Mouse (Mus musculus) liver, embryonic 15.5 days (tissue): ENCODE measurements around the gene Ctdnep1. TPM values are rescaled to one million over a fixed set of nuclear protein-coding genes. Genes with fewer than 3 reads are reported as not detected.
A peak's percentile ranks its signal among the peaks of the same experiment; 100 is the strongest.

Experiments used
- ATAC-seq: fragments of 200-750 bp; cut with Nextera tagmentation; 2 replicates; pipeline ENCODE4 v1.8.0; 2017; ENCODE audit warnings: moderate number of reproducible peaks, mild to moderate bottlenecking, moderate library complexity; ENCODE audit not compliant: insufficient read depth
- H3K27ac ChIP-seq: fragments of 300-500 bp; sonication (generic); replicated peaks from 2 replicates; pipeline ENCODE4 v1.5.1; 2015; ENCODE audit warnings: mild to moderate bottlenecking, inconsistent platforms
- H3K27me3 ChIP-seq: fragments of 300-500 bp; sonication (generic); 2 replicates; pipeline ENCODE4 v1.6.1; 2015; ENCODE audit warnings: mild to moderate bottlenecking, inconsistent platforms
- H3K36me3 ChIP-seq: fragments of 300-500 bp; sonication (generic); replicated peaks from 2 replicates; pipeline ENCODE4 v1.6.1; 2015; ENCODE audit warnings: moderate library complexity, mild to moderate bottlenecking, inconsistent platforms
- H3K4me1 ChIP-seq: fragments of 300-500 bp; sonication (generic); replicated peaks from 2 replicates; pipeline ENCODE4 v1.6.1; 2015; ENCODE audit warnings: inconsistent platforms
- H3K4me2 ChIP-seq: fragments of 300-500 bp; sonication (generic); 2 replicates; pipeline ENCODE4 v1.6.1; 2015; ENCODE audit warnings: moderate library complexity, mild to moderate bottlenecking, inconsistent platforms
- H3K4me3 ChIP-seq: fragments of 300-500 bp; sonication (generic); replicated peaks from 2 replicates; pipeline ENCODE4 v1.5.1; 2015; ENCODE audit warnings: mild to moderate bottlenecking, inconsistent platforms
- H3K9ac ChIP-seq: fragments of 300-500 bp; sonication (generic); 2 replicates; pipeline ENCODE4 v1.6.1; 2015; ENCODE audit warnings: moderate library complexity, mild to moderate bottlenecking, inconsistent platforms
- H3K9me3 ChIP-seq: fragments of 300-500 bp; sonication (generic); replicated peaks from 2 replicates; pipeline ENCODE4 v1.6.1; 2016; ENCODE audit warnings: inconsistent platforms
- WGBS: fragments of 180-500 bp; shearing (Covaris S2); methylation state at CpG from one replicate; pipeline ENCODE4 v1.1.7; 2015; ENCODE audit warnings: mixed read lengths; ENCODE audit not compliant: insufficient replicate concordance; 5-methylcytosine and 5-hydroxymethylcytosine counted together
- polyA plus RNA-seq: library from polyadenylated mRNA; unstranded; fragments of >200 nt; fragmentation: Nextera tagmentation; extraction: Ambion mirVana; gene quantifications from 2 replicates; pipeline ENCODE4 v1.2.1, GENCODE M21; 2015

Gene Ctdnep1
- polyA plus RNA-seq, 1 experiment from 2014 or later: 8.9 TPM

GRCm38 (mm10) chr11:69989949-69990348 lies 9.0 kb downstream of the Ctdnep1 start:
- Histone ChIP-seq H3K4me1 (peaks cover 37% of the 10 kb centered on the region), H3K36me3 (peaks cover 75% of the 10 kb centered on the region), H3K4me3 (no peak overlapping the region), H3K27ac (peak overlapping the region; percentile 98), H3K9me3 (no peaks in the 10 kb centered on the region), H3K9ac (no peak overlapping the region), H3K4me2 (no peak overlapping the region), H3K27me3 (no peaks in the 10 kb centered on the region)
- ATAC-seq: no peak
- WGBS: 90% methylated on average over 8 of the region's 8 CpGs

DNA sequence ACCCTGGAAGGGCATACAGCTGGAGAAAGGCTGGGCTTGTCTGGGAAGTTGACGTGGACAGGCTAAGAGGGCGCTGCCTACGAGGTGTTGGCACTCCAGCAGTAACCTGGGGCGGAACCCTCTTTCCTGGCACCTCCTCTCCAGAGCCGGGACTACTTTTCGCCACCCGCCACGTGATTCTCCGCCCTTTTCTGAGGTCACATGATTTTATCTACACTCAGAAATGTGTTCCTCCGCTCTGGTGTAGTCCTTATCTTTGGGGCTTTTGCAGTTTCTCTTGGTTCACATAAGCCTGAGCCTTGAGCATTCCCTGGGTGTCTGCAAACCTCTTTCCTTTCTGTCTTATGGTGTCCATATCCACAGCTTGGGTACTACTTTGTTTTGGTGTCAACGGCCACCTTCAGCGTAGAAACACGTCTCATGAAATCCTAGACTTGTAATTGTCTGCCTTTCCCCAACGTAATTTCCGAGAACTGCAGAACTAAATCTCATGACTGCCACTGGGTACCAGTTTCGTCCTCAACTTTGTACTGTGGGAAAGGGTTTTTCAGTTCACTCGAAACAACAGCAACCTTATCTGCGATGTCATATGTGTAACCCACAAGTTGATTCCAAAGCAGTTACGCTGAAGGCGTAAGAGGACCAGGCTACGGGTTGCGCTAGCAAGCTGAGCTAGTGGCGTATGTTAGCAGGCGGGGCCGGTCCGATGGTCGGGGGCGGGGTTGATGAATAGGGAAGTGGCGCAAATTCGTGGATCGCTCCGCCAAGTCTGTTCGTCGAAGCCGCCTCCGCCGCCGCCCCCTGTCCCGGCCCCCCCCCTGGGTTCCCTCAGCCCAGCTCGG lies 10.1 kb downstream of the Ctdnep1 start, which contains the start of gene Gabarap:
Gene Gabarap (plus strand): TSS at position 294 of the 842 bp plus-strand sequence.
- peak within 1 kb of the TSS; percentile 87 for H3K9ac ChIP-seq
- H3K36me3 ChIP-seq: peaks cover 65% of the 10 kb centered on the region
- no peaks in the 10 kb centered on the region for H3K27me3 ChIP-seq
- no peaks in the 10 kb centered on the region for H3K9me3 ChIP-seq
- peak; percentile 72 for ATAC-seq
- H3K4me2 ChIP-seq: peak within 1 kb of the TSS; percentile 90
- H3K27ac ChIP-seq: peak within 1 kb of the TSS; percentile 98
- H3K4me3 ChIP-seq: peak within 1 kb of the TSS; percentile 87
- H3K4me1 ChIP-seq: peaks cover 39% of the 10 kb centered on the region
- WGBS: under 1% methylated on average over 40 of the region's 40 CpGs

DNA sequence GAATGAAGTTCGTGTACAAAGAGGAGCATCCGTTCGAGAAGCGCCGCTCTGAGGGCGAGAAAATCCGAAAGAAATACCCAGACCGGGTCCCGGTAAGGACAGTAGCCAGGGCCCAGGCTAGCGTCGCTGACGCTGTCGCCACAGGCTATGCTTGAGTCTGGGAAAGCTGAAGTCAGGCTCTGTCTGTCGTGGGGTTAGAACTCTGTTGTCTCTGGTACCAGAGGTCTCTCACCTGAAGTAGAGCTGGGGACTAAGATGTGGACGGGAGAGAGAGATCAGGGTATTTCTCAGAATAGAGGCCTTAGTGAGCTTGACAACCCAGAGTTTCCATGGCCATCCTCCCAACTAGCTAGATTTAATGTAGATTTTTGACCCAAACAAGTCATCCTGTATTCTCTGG lies 10.8 kb downstream of the Ctdnep1 start:
- ATAC-seq: peak; percentile 13; the same call in 1 of the 2 replicates
- Histone ChIP-seq H3K27ac (peak overlapping the region; percentile 98), H3K36me3 (peaks cover 58% of the 10 kb centered on the region)

GRCm38 (mm10) chr11:69992396-69992795 lies 11.4 kb downstream of the Ctdnep1 start:
- Histone ChIP-seq H3K9me3 (no peaks in the 10 kb centered on the region), H3K9ac (peak overlapping the region; percentile 87), H3K27ac (peak overlapping the region; percentile 39; the same call in 1 of the 2 replicates), H3K4me3 (peak overlapping the region; percentile 87), H3K4me2 (peak overlapping the region; percentile 90), H3K36me3 (peaks cover 52% of the 10 kb centered on the region), H3K4me1 (peaks cover 45% of the 10 kb centered on the region), H3K27me3 (no peaks in the 10 kb centered on the region)
- no peak for ATAC-seq
- WGBS: 77% methylated on average over 10 of the region's 10 CpGs

More for the DNA sequence above, 10.8 kb downstream of the Ctdnep1 start:
- no peaks in the 10 kb centered on the region for H3K27me3 ChIP-seq
- no peaks in the 10 kb centered on the region for H3K9me3 ChIP-seq
- H3K9ac ChIP-seq: peak overlapping the region; percentile 87
- H3K4me2 ChIP-seq: peak overlapping the region; percentile 90
- H3K4me1 ChIP-seq: peaks cover 39% of the 10 kb centered on the region
- under 1% methylated on average over 15 of the region's 15 CpGs for WGBS
- peak overlapping the region; percentile 87 for H3K4me3 ChIP-seq

- Histone ChIP-seq H3K9me3 (no peaks in the 10 kb centered on the region), H3K4me2 (peak overlapping the region; percentile 90), H3K4me1 (peaks cover 51% of the 10 kb centered on the region), H3K27ac (peak overlapping the region; percentile 39; the same call in 1 of the 2 replicates), H3K4me3 (peak overlapping the region; percentile 87), H3K9ac (peak overlapping the region; percentile 7; the same call in 1 of the 2 replicates), H3K36me3 (peaks cover 51% of the 10 kb centered on the region), H3K27me3 (no peaks in the 10 kb centered on the region)
- WGBS: 83% methylated on average over 3 of the region's 3 CpGs
- no peak for ATAC-seq
These were observed 12.0 kb downstream of the Ctdnep1 start for GRCm38 (mm10) chr11:69992932-69993331.

DNA sequence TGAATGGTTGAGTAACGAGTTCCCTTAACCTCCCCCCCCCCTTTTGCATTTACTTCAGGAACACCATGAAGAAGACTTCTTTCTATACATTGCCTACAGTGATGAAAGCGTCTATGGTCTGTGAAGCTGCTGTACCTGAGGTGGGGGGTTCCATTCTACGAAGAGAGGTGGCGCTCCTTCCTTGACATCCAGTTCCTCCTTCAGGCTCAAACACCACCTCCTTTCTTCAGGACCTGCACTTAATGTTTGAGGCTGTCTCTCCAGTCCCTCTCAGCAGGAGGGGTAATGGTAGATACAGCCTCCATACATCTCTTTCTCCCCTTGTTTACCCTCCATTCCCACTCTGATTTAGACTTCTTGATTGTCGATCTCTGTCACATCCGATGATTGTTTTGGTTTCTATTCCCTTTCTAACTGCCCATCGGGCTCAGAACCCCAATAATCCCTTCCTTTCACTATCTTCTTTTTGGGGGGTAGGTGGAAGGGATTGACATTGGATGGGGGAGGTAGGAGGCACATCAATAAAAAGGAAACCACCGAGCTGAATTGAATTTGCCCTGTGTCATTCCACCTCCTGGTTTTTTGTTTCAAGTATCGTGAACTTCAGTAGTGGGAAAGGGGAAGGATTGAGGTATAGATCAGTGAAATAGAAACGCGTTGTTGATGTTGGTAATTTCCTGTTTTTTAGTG lies 13.6 kb downstream of the Ctdnep1 start:
- Histone ChIP-seq H3K9me3 (no peaks in the 10 kb centered on the region), H3K9ac (peak overlapping the region; percentile 31; the same call in 1 of the 2 replicates), H3K4me3 (peak overlapping the region; percentile 89), H3K36me3 (peaks cover 51% of the 10 kb centered on the region), H3K27ac (peak overlapping the region; percentile 99), H3K27me3 (no peaks in the 10 kb centered on the region), H3K4me1 (peaks cover 62% of the 10 kb centered on the region), H3K4me2 (peak overlapping the region; percentile 95)
- ATAC-seq: no peak
- WGBS: 77% methylated on average over 11 of the region's 11 CpGs

GRCm38 (mm10) chr11:69995391-69995960 lies 14.5 kb downstream of the Ctdnep1 start, which contains the start of gene Phf23:
Gene Phf23 (plus strand): TSS chr11:69995777.
- ATAC-seq: peak; percentile 76
- Histone ChIP-seq H3K4me1 (peaks cover 63% of the 10 kb centered on the region), H3K27me3 (no peaks in the 10 kb centered on the region), H3K4me3 (peak within 1 kb of the TSS; percentile 89), H3K27ac (peak within 1 kb of the TSS; percentile 99), H3K9me3 (no peaks in the 10 kb centered on the region), H3K4me2 (peak within 1 kb of the TSS; percentile 95), H3K36me3 (peaks cover 51% of the 10 kb centered on the region), H3K9ac (peak within 1 kb of the TSS; percentile 99)
- WGBS: under 1% methylated on average over 36 of the region's 36 CpGs

DNA sequence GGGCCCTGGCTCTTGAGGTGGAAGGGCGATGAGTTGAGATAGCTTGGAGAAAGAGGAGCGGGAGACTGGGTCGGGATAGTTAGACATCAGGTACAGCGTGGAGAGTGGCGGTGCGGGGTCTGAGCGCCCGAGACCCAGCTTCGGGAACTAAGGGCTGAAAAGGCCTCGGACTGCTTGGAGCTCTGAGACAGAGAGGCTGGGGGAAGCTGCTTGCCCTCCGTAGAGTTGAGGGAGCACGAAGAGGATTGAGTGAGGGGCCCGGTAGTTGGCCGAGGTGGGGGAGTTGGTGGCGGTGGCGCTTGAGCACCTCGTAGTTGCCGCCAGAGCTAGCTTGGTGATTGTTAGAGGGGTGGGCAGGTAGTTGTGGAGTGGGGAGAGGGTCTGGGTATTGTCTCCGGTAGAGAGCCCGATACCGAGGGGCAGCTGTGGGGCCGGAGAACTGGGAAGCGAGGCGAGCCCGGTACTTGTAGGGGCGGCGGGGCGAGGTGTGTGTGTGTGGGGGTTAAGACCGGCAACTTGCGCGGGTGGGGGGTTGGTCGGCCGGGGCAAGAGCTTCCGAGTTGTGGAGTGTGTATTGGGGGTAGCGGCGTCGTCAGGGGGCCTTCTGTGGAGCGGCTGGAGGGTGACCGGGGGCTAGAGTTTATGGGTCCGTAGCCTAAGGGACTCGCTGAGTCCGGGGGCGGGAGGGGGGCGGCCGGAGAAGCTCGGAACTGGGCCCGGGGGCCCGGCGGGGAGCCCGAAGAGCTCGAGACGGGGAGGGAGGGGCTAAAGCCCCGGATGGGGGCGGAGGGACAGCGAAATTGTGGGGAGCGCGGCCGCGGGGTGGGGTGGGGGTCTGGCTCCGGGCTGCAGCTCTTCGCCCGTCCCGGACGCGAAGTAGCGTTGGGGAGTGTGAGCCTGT lies 15.5 kb downstream of the Ctdnep1 start:
- H3K36me3 ChIP-seq: peaks cover 51% of the 10 kb centered on the region
- peak overlapping the region; percentile 99 for H3K27ac ChIP-seq
- peak overlapping the region; percentile 95 for H3K4me2 ChIP-seq
- peaks cover 67% of the 10 kb centered on the region for H3K4me1 ChIP-seq
- H3K9me3 ChIP-seq: no peaks in the 10 kb centered on the region
- H3K9ac ChIP-seq: peak overlapping the region; percentile 99
- WGBS: 1% methylated on average over 66 of the region's 66 CpGs
- no peaks in the 10 kb centered on the region for H3K27me3 ChIP-seq
- peak; percentile 5 for ATAC-seq
- peak overlapping the region; percentile 89 for H3K4me3 ChIP-seq

DNA sequence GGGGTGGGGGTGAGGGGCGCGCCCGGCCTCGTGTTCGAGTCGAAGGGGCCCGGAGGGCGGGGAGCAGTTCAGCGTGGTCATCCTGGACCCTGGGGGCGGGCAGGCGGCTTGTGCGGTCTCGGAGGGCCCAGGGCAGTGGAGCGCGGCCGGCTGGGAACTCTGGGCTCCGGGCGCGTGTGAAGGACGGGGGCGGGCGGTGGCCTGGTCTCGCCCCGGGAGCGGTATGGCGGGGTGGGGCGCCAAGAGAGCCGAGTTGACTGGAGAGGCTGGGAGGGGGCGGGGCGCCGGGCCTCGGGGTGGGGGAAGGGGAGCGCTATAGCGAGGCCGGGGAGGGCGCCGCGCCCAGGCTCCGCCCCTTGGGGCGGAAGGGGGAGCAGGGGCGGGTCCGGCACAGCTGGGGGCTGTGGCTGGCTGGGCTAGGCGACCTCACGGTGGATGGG lies 16.1 kb downstream of the Ctdnep1 start:
- peak; percentile 60 for ATAC-seq
- Histone ChIP-seq H3K9ac (peak overlapping the region; percentile 99), H3K4me1 (peaks cover 73% of the 10 kb centered on the region), H3K4me3 (peak overlapping the region; percentile 89), H3K27me3 (no peaks in the 10 kb centered on the region), H3K9me3 (no peaks in the 10 kb centered on the region), H3K4me2 (peak overlapping the region; percentile 95), H3K36me3 (peaks cover 51% of the 10 kb centered on the region), H3K27ac (peak overlapping the region; percentile 99)
- under 1% methylated on average over 42 of the region's 44 CpGs for WGBS
